Mouse (Mus musculus) cerebellum, postnatal 10 days (tissue): ENCODE measurements around the gene AI854703.

Experiments
- DNase-seq, 2 experiments: peaks; one replicate each; pipeline ENCODE4 v3.0.0; 2021; ENCODE audit warnings: mixed read lengths in 2 of 2

AI854703 gene

GRCm38 (mm10) chr6:48665471-48665870 is 38.9 kb downstream of the AI854703 start:
- DNase-seq = peak; percentile 39 to 50

GRCm38 (mm10) chr6:48666159-48666586 is 39.6 kb downstream of the AI854703 start:
- DNase-seq = no peak

- DNase-seq = no peak
These were observed 41.5 kb downstream of the AI854703 start for GRCm38 (mm10) chr6:48668022-48668421.

GRCm38 (mm10) chr6:48669446-48669969 is 42.9 kb downstream of the AI854703 start:
- no peak for DNase-seq

GRCm38 (mm10) chr6:48674291-48675058 is 47.9 kb downstream of the AI854703 start:
- DNase-seq = no peak

- DNase-seq = no peak
These were observed 48.9 kb downstream of the AI854703 start for GRCm38 (mm10) chr6:48675400-48675930.

- DNase-seq = no peak
These were observed 49.6 kb downstream of the AI854703 start, which contains the start of gene Gimap9 for GRCm38 (mm10) chr6:48675931-48676859. Gene Gimap9, plus strand, starts transcription at chr6:48676129.

- DNase-seq = peak in 1 of 2 experiments; percentile 16
These were observed 50.4 kb downstream of the AI854703 start for GRCm38 (mm10) chr6:48676860-48677415.

- no peak for DNase-seq
These were observed 51.2 kb downstream of the AI854703 start for GRCm38 (mm10) chr6:48677492-48678345.

- DNase-seq = no peak
These were observed 51.8 kb downstream of the AI854703 start for GRCm38 (mm10) chr6:48678391-48678790.

- no peak for DNase-seq
These were observed 53.1 kb downstream of the AI854703 start for GRCm38 (mm10) chr6:48679701-48680100.

GRCm38 (mm10) chr6:48680421-48680820 is 53.9 kb downstream of the AI854703 start:
- no peak for DNase-seq

GRCm38 (mm10) chr6:48681472-48682090 is 55.0 kb downstream of the AI854703 start:
- no peak for DNase-seq

- DNase-seq = peak in 1 of 2 experiments; percentile 11
These were observed 55.7 kb downstream of the AI854703 start for GRCm38 (mm10) chr6:48682271-48682670.
